Mouse (Mus musculus): ENCODE measurements around the gene H3f3b.

The H3f3b gene

GRCm38 (mm10) chr11:116042372-116043138 lies 14.8 kb upstream of the H3f3b start:
- H3K9me3 ChIP-seq (ENCODE audit: low read length), result no peaks in the 10 kb centered on the region
- H3K27me3 ChIP-seq (ENCODE audit: insufficient read depth, low read length), result no peaks in the 10 kb centered on the region
- no peak overlapping the region for H3K4me3 ChIP-seq (replicated peaks; ENCODE audit: low read length)
- peaks cover 54% of the 10 kb centered on the region for H3K4me1 ChIP-seq (replicated peaks; ENCODE audit: low read depth, low read length)
- no peak for TF ChIP-seq NANOG (IDR thresholded peaks at IDR 0.05; ENCODE audit: borderline replicate concordance, low read length)
- TF ChIP-seq POU5F1 (IDR thresholded peaks at IDR 0.05; ENCODE audit: borderline replicate concordance, low read length), result no peak
- TF ChIP-seq CTCF (conservative IDR thresholded peaks at IDR 0.05; ENCODE audit: low read length), result no peak
- peaks cover 78% of the 10 kb centered on the region for H3K36me3 ChIP-seq (ENCODE audit: insufficient read depth, low read length)

GRCm38 (mm10) chr11:116041833-116042232 lies 14.1 kb upstream of the H3f3b start:
- TF ChIP-seq CTCF (conservative IDR thresholded peaks at IDR 0.05; ENCODE audit: low read length), result peak; percentile 51
- no peak for TF ChIP-seq NANOG (IDR thresholded peaks at IDR 0.05; ENCODE audit: borderline replicate concordance, low read length)
- TF ChIP-seq POU5F1 (IDR thresholded peaks at IDR 0.05; ENCODE audit: borderline replicate concordance, low read length), result no peak
- H3K36me3 ChIP-seq (ENCODE audit: insufficient read depth, low read length), result peaks cover 76% of the 10 kb centered on the region

GRCm38 (mm10) chr11:116040593-116040992 lies 12.8 kb upstream of the H3f3b start:
- TF ChIP-seq CTCF (conservative IDR thresholded peaks at IDR 0.05; ENCODE audit: low read length) (no peak), POU5F1 (IDR thresholded peaks at IDR 0.05; ENCODE audit: borderline replicate concordance, low read length) (no peak), NANOG (IDR thresholded peaks at IDR 0.05; ENCODE audit: borderline replicate concordance, low read length) (no peak)
- Histone ChIP-seq H3K4me3 (replicated peaks; ENCODE audit: low read length) (no peak overlapping the region), H3K36me3 (ENCODE audit: insufficient read depth, low read length) (peaks cover 73% of the 10 kb centered on the region), H3K27me3 (ENCODE audit: insufficient read depth, low read length) (no peaks in the 10 kb centered on the region), H3K4me1 (replicated peaks; ENCODE audit: low read depth, low read length) (peaks cover 50% of the 10 kb centered on the region), H3K9me3 (ENCODE audit: low read length) (no peaks in the 10 kb centered on the region)

More at GRCm38 (mm10) chr11:116041833-116042232, 14.1 kb upstream of the H3f3b start:
- H3K4me1 ChIP-seq (replicated peaks; ENCODE audit: low read depth, low read length), result peaks cover 53% of the 10 kb centered on the region
- H3K27me3 ChIP-seq (ENCODE audit: insufficient read depth, low read length), result no peaks in the 10 kb centered on the region
- no peaks in the 10 kb centered on the region for H3K9me3 ChIP-seq (ENCODE audit: low read length)
- H3K4me3 ChIP-seq (replicated peaks; ENCODE audit: low read length), result no peak overlapping the region

- H3K27me3 ChIP-seq (ENCODE audit: insufficient read depth, low read length), result no peaks in the 10 kb centered on the region
- peaks cover 80% of the 10 kb centered on the region for H3K36me3 ChIP-seq (ENCODE audit: insufficient read depth, low read length)
- no peak overlapping the region for H3K4me3 ChIP-seq (replicated peaks; ENCODE audit: low read length)
- peaks cover 48% of the 10 kb centered on the region for H3K4me1 ChIP-seq (replicated peaks; ENCODE audit: low read depth, low read length)
- TF ChIP-seq CTCF (conservative IDR thresholded peaks at IDR 0.05; ENCODE audit: low read length) (no peak), NANOG (IDR thresholded peaks at IDR 0.05; ENCODE audit: borderline replicate concordance, low read length) (no peak), POU5F1 (IDR thresholded peaks at IDR 0.05; ENCODE audit: borderline replicate concordance, low read length) (no peak)
- H3K9me3 ChIP-seq (ENCODE audit: low read length), result peaks cover 9% of the 10 kb centered on the region
These were observed 10.1 kb upstream of the H3f3b start for GRCm38 (mm10) chr11:116037826-116038225.

GRCm38 (mm10) chr11:116036671-116037070 lies 8.9 kb upstream of the H3f3b start:
- H3K4me3 ChIP-seq (replicated peaks; ENCODE audit: low read length), result no peak overlapping the region
- no peaks in the 10 kb centered on the region for H3K27me3 ChIP-seq (ENCODE audit: insufficient read depth, low read length)
- H3K9me3 ChIP-seq (ENCODE audit: low read length), result peaks cover 9% of the 10 kb centered on the region
- no peak for TF ChIP-seq POU5F1 (IDR thresholded peaks at IDR 0.05; ENCODE audit: borderline replicate concordance, low read length)
- no peak for TF ChIP-seq CTCF (conservative IDR thresholded peaks at IDR 0.05; ENCODE audit: low read length)
- TF ChIP-seq NANOG (IDR thresholded peaks at IDR 0.05; ENCODE audit: borderline replicate concordance, low read length), result no peak
- peaks cover 53% of the 10 kb centered on the region for H3K4me1 ChIP-seq (replicated peaks; ENCODE audit: low read depth, low read length)
- H3K36me3 ChIP-seq (ENCODE audit: insufficient read depth, low read length), result peaks cover 83% of the 10 kb centered on the region

GRCm38 (mm10) chr11:116034584-116034983 lies 6.8 kb upstream of the H3f3b start:
- TF ChIP-seq NANOG (IDR thresholded peaks at IDR 0.05; ENCODE audit: borderline replicate concordance, low read length), result no peak
- TF ChIP-seq CTCF (conservative IDR thresholded peaks at IDR 0.05; ENCODE audit: low read length), result no peak
- TF ChIP-seq POU5F1 (IDR thresholded peaks at IDR 0.05; ENCODE audit: borderline replicate concordance, low read length), result no peak
- H3K4me3 ChIP-seq (replicated peaks; ENCODE audit: low read length), result no peak overlapping the region
- no peaks in the 10 kb centered on the region for H3K27me3 ChIP-seq (ENCODE audit: insufficient read depth, low read length)
- peaks cover 56% of the 10 kb centered on the region for H3K4me1 ChIP-seq (replicated peaks; ENCODE audit: low read depth, low read length)
- H3K9me3 ChIP-seq (ENCODE audit: low read length), result peaks cover 9% of the 10 kb centered on the region
- H3K36me3 ChIP-seq (ENCODE audit: insufficient read depth, low read length), result peaks cover 68% of the 10 kb centered on the region

- Histone ChIP-seq H3K9me3 (ENCODE audit: low read length) (peaks cover 9% of the 10 kb centered on the region), H3K4me1 (replicated peaks; ENCODE audit: low read depth, low read length) (peaks cover 55% of the 10 kb centered on the region), H3K27me3 (ENCODE audit: insufficient read depth, low read length) (no peaks in the 10 kb centered on the region), H3K36me3 (ENCODE audit: insufficient read depth, low read length) (peaks cover 36% of the 10 kb centered on the region), H3K4me3 (replicated peaks; ENCODE audit: low read length) (peak overlapping the region; percentile 90)
- TF ChIP-seq POU5F1 (IDR thresholded peaks at IDR 0.05; ENCODE audit: borderline replicate concordance, low read length), result no peak
- TF ChIP-seq NANOG (IDR thresholded peaks at IDR 0.05; ENCODE audit: borderline replicate concordance, low read length), result no peak
- no peak for TF ChIP-seq CTCF (conservative IDR thresholded peaks at IDR 0.05; ENCODE audit: low read length)
These were observed 3.4 kb upstream of the H3f3b start for GRCm38 (mm10) chr11:116030898-116031845.
